Mouse (Mus musculus) urinary bladder, postnatal 36 days (tissue): ENCODE data around the gene Lemd1.
"Not testable (repeated sequence)": the region's sequence is repeated elsewhere in the genome, so short reads cannot be mapped to it uniquely, and the experiment has no call there.

Source experiments
- DNase-seq, 2 experiments: peaks; one replicate each; pipeline ENCODE4 v3.0.0; 2022; ENCODE audit warnings: low spot score in 2 of 2, mixed read lengths in 1 of 2

Gene Lemd1

GRCm38 (mm10) chr1:132245010-132245409 lies 53.8 kb downstream of the Lemd1 start:
- DNase-seq: no peak

GRCm38 (mm10) chr1:132246137-132246536 lies 54.9 kb downstream of the Lemd1 start:
- no peak for DNase-seq

GRCm38 (mm10) chr1:132246641-132247040 lies 55.4 kb downstream of the Lemd1 start:
- DNase-seq: no peak

GRCm38 (mm10) chr1:132254467-132254866 lies 63.2 kb downstream of the Lemd1 start:
- no peak for DNase-seq

- no peak for DNase-seq
Observed at GRCm38 (mm10) chr1:132260331-132260730, 69.1 kb downstream of the Lemd1 start.

- no peak for DNase-seq
Observed at GRCm38 (mm10) chr1:132261058-132261457, 69.8 kb downstream of the Lemd1 start.

GRCm38 (mm10) chr1:132263618-132264017 lies 72.4 kb downstream of the Lemd1 start:
- no peak for DNase-seq

- DNase-seq: no peak
Observed at GRCm38 (mm10) chr1:132264577-132264976, 73.3 kb downstream of the Lemd1 start.

GRCm38 (mm10) chr1:132265211-132265859 lies 74.1 kb downstream of the Lemd1 start:
- DNase-seq: no peak

- DNase-seq: no peak
Observed at GRCm38 (mm10) chr1:132265936-132266335, 74.7 kb downstream of the Lemd1 start.

GRCm38 (mm10) chr1:132266791-132267557 lies 75.7 kb downstream of the Lemd1 start:
- DNase-seq: no peak

GRCm38 (mm10) chr1:132267959-132268358 lies 76.7 kb downstream of the Lemd1 start:
- no peak for DNase-seq

GRCm38 (mm10) chr1:132268418-132269060 lies 77.3 kb downstream of the Lemd1 start:
- DNase-seq: no peak

GRCm38 (mm10) chr1:132271237-132271636 lies 80.0 kb downstream of the Lemd1 start:
- no peak for DNase-seq

GRCm38 (mm10) chr1:132276694-132277093 lies 85.5 kb downstream of the Lemd1 start:
- no peak for DNase-seq

- DNase-seq: no peak
Observed at GRCm38 (mm10) chr1:132277124-132277523, 85.9 kb downstream of the Lemd1 start.

GRCm38 (mm10) chr1:132280636-132281035 lies 89.4 kb downstream of the Lemd1 start:
- DNase-seq: not testable (repeated sequence)

- no peak for DNase-seq
Observed at GRCm38 (mm10) chr1:132281523-132282176, 90.4 kb downstream of the Lemd1 start.

- DNase-seq: no peak
Observed at GRCm38 (mm10) chr1:132282177-132282536, 90.9 kb downstream of the Lemd1 start.

GRCm38 (mm10) chr1:132283018-132283417 lies 91.8 kb downstream of the Lemd1 start:
- DNase-seq: no peak

- no peak for DNase-seq
Observed at GRCm38 (mm10) chr1:132286735-132287134, 95.5 kb downstream of the Lemd1 start.

- no peak for DNase-seq
Observed at GRCm38 (mm10) chr1:132287445-132287844, 96.2 kb downstream of the Lemd1 start.
